In genomic region chr14:16261869-16262268, GRCm38 (mm10) we compare ENCODE assay signal across 32 mouse cellular contexts.
"Had no signal": no experiment of that assay in that cellular context is flagged by ENCODE, and none has a peak within 500 bp of the region (broad histone marks: within the 10 kb centered on the region; RNA-seq: fewer than 3 reads in every experiment).

No protein-coding gene starts in this region.

- DNase-seq: left cerebral cortex, postnatal 4 days; liver; liver, embryonic 13.5 days; liver, postnatal 0 days; lung, adult 18-20 months; lung, adult 2 months; lung, embryonic 14.5 days; lung, postnatal 10 days; lung, postnatal 14 days; lung, postnatal 36 days; lung, postnatal 4 days; midbrain, embryonic 14.5 days had no signal

- ATAC-seq: liver, embryonic 12.5 days; liver, postnatal 0 days; lung, postnatal 0 days; midbrain, embryonic 13.5 days; midbrain, embryonic 15.5 days; midbrain, embryonic 16.5 days had no signal

- H3K9ac ChIP-seq: limb, embryonic 12.5 days; limb, embryonic 13.5 days; limb, embryonic 15.5 days; liver, embryonic 12.5 days; liver, embryonic 13.5 days; liver, embryonic 14.5 days; liver, embryonic 15.5 days; liver, postnatal 0 days; lung, embryonic 14.5 days; lung, embryonic 15.5 days; midbrain, embryonic 12.5 days; midbrain, embryonic 13.5 days; midbrain, embryonic 15.5 days; neural tube, embryonic 12.5 days had no signal

- H3K4me2 ChIP-seq: limb, embryonic 12.5 days; limb, embryonic 13.5 days; limb, embryonic 15.5 days; liver, embryonic 11.5 days; liver, embryonic 12.5 days; liver, embryonic 13.5 days; liver, embryonic 15.5 days; lung, embryonic 14.5 days; lung, embryonic 15.5 days; midbrain, embryonic 11.5 days; midbrain, embryonic 12.5 days; midbrain, embryonic 13.5 days; midbrain, embryonic 15.5 days; neural tube, embryonic 12.5 days had no signal

- H3K9me3 ChIP-seq: limb, embryonic 10.5 days; limb, embryonic 12.5 days; limb, embryonic 13.5 days; limb, embryonic 15.5 days; liver, embryonic 12.5 days; liver, embryonic 13.5 days; liver, embryonic 15.5 days; lung, embryonic 15.5 days; megakaryocyte, embryonic 14.5 days; midbrain, embryonic 10.5 days; midbrain, embryonic 12.5 days; midbrain, embryonic 13.5 days; midbrain, embryonic 15.5 days; neural tube, embryonic 12.5 days had no signal

- H3K27me3 ChIP-seq: limb, embryonic 12.5 days; limb, embryonic 13.5 days; limb, embryonic 15.5 days; liver, embryonic 12.5 days; liver, embryonic 13.5 days; liver, embryonic 15.5 days; lung, embryonic 15.5 days; megakaryocyte, embryonic 14.5 days; midbrain, embryonic 12.5 days; midbrain, embryonic 13.5 days; midbrain, embryonic 15.5 days; neural tube, embryonic 12.5 days had no signal

- H3K36me3 ChIP-seq: neural tube, embryonic 12.5 days had no signal

- H3K27ac ChIP-seq: limb, embryonic 10.5 days; limb, embryonic 12.5 days; limb, embryonic 13.5 days; limb, embryonic 15.5 days; liver, embryonic 12.5 days; liver, embryonic 13.5 days; liver, embryonic 14.5 days; liver, embryonic 15.5 days; lung, embryonic 15.5 days; macrophage; midbrain, embryonic 10.5 days; midbrain, embryonic 12.5 days; midbrain, embryonic 13.5 days; midbrain, embryonic 15.5 days; neural tube, embryonic 12.5 days had no signal

- H3K4me1 ChIP-seq: limb, embryonic 10.5 days; limb, embryonic 12.5 days; limb, embryonic 13.5 days; limb, embryonic 15.5 days; liver, embryonic 12.5 days; liver, embryonic 13.5 days; liver, embryonic 15.5 days; lung, embryonic 15.5 days; midbrain, embryonic 10.5 days; midbrain, embryonic 12.5 days; midbrain, embryonic 13.5 days; midbrain, embryonic 15.5 days; neural tube, embryonic 12.5 days had no signal

- H3K4me3 ChIP-seq: limb, embryonic 10.5 days; limb, embryonic 12.5 days; limb, embryonic 13.5 days; limb, embryonic 15.5 days; liver, embryonic 12.5 days; liver, embryonic 13.5 days; liver, embryonic 15.5 days; lung, embryonic 15.5 days; megakaryocyte, embryonic 14.5 days; midbrain, embryonic 10.5 days; midbrain, embryonic 12.5 days; midbrain, embryonic 13.5 days; midbrain, embryonic 15.5 days; myocyte; neural tube, embryonic 12.5 days had no signal
